Mouse (Mus musculus) kidney, adult 11 months (tissue): ENCODE measurements around the gene Calu.
"Not testable (repeated sequence)": the region's sequence is repeated elsewhere in the genome, so short reads cannot be mapped to it uniquely, and the experiment has no call there.

Experiments used
- DNase-seq: peaks from one replicate; pipeline ENCODE4 v3.0.0; 2022

The Calu gene

DNA sequence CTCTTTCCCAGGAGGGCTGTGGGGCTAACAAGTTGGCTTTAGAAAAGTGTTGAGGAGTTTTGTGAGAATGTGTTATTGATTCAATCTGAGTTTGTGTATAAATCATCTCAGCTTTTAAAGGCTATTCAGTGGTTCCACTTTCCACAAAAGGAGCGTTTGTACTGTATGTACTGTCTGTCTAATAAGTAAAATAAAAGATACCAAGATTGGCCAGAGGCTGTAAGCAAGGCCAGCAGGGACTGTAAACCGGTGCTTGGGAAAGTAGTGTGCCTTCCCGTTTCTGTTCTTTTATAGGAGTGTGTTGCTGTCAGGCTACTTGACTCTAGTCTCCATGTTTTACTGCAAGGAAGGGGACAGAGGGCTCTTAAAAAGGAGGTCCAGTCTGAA is 15.3 kb downstream of the Calu start:
- no peak for DNase-seq

DNA sequence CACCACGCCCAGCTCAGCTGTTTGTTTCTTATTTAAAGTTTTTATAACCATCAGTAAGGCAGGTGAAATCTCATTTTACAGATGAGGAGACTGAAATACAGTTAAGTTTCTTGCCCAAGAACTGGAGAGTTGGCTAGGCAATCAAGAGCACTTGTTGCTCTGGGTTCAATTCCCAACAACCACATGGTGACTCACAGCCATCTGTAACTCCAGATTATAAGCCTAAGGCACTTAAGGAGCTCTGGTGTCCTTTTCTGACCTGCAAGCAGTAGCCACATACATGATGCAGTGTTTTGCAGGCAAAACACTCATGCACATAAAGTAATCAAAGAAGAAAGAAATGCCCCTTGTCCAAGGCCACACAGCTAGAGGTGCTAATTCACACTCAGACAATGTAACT is 17.4 kb downstream of the Calu start:
- no peak for DNase-seq

DNA sequence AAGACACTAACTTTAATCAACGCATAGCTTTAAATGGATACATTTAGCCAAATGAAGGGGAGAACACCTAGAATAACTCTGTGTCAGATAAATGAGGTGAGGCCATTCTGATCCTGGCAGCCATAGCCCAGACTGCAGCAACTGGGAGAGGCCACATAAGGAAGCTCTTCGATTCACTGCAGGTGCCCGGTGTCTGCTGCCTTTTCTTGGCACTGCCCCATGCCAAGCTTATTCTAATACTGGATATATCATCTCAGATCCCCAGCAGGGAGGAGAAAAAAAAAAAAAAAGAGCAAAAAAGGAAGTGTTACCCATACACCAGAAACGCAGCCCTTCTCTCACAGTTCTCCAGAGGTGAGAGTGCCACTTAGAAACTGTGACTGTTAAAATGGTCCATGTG is 29.5 kb downstream of the Calu start:
- no peak for DNase-seq

DNA sequence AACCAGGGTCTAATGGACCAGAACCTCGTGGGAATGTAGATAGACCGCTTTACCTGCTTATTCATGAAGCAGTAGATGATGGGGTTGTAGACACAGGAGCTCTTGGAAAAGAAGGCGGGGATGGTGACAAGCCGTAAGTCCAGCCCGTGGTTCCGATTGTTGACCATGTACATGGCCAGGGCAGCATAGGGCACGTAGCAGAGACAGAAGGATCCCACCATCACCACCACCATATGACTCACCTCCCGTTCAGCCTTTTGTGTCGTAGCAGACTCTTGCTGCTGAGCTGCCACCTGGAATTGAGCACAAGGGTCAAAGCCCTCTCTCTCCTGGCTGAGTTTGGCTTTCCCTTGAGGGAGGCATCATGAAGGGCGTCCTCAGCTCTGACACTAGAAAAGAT is 30.8 kb downstream of the Calu start:
- DNase-seq: no peak

- DNase-seq: no peak
Observed at GRCm38 (mm10) chr6:29379954-29380353, 32.1 kb downstream of the Calu start.

GRCm38 (mm10) chr6:29382442-29382841 is 34.6 kb downstream of the Calu start:
- no peak for DNase-seq

GRCm38 (mm10) chr6:29388052-29388518 is 40.2 kb downstream of the Calu start, which contains the start of gene Opn1sw:
Opn1sw (minus strand) TSS chr6:29388468.
- peak; percentile 26 for DNase-seq

DNA sequence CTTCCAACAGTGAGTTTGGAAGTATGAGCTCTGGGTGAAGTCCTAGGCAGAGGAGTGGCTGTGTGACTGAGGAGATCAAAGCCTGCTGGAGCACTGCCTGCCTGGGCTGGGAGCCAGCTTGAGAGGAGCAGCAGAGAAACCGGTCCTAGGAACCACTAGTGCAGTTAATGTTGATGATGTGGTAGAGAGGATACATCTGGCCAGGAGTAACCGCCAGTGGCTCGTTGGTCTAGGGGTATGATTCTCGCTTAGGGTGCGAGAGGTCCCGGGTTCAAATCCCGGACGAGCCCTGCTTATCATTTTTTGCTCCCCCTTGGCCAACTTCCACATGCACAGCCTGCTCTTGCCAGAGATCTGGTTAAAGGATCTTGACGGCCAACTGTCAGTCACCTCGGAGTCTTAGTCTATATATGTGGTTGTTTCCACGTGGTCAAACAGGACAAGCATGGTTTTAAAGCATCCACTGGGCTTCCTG is 40.8 kb downstream of the Calu start:
- peak; percentile 85 for DNase-seq

DNA sequence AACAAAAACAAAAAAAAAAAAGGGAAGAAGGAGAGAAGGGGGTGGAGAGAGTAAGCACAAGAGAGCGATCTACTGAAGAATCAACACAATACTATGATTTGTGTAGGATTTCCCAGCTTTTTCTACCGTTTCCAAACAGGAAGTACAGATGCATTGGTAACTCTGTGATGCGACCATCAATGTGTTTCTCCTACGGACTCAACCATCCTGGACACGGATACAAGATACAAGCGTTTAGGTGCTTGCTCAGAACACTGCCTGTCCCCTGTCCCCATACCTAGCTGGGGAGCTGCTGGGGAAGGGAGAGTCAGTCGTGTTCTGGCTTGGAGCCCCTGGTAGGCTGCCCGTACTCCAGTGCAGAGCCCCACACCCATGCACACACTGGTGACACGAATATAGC is 41.6 kb downstream of the Calu start:
- DNase-seq: no peak

- not testable (repeated sequence) for DNase-seq
Observed at GRCm38 (mm10) chr6:29390500-29390899, 42.6 kb downstream of the Calu start.

DNA sequence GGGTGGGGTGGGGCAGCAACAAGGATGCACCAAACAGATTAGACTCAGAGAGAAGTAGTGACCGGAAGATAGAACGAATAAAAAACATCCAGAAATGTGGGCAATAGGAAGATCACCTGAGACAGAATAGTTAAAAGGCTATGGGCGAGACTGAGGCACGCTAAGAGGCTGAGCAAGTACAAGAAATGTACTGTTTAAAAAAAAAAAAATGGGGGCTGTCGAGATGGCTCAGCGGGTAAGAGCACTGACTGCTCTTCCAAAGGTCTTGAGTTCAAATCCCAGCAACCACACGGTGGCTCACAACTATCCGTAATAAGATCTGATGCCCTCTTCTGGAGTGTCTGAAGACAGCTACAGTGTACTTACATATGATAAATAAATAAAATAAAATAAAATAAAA is 43.4 kb downstream of the Calu start:
- DNase-seq: not testable (repeated sequence)

DNA sequence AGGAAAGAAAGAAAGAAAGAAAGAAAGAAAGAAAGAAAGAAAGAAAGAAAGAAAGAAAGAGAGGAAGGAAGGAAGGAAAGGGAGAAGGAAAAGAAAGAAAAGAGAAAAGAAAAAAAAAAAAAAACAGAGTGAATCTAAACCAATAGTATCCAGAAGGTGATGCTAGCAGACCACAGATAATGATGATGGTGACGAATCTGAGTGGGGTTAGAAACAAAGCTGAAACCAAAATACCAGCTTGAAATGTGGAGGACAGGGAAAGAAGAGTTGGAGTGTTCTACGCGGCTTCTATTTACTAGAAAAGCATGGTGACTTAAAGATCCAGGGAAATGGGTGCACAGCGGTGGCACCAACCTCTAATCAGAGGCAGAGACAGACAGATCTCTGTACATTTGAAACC is 43.9 kb downstream of the Calu start:
- no peak for DNase-seq

DNA sequence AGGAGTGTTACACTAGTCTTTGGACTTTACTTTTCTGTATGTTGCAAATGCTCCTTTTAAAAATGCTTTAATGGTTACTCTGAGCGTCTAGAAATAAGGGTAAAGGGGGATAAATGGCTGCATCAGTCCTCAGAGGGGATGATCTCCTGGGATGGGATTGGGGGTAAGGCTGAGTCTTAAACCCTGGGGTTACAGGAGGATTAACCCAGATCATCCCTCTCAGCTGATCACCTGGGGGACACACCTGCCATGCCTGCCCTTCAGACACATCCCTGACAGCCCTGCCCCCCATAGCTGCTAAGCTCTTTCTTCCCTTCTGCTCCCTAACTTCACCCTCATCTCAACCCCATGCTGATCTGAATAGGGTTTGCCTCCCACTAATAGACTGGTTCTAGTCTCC is 46.4 kb downstream of the Calu start:
- no peak for DNase-seq

DNA sequence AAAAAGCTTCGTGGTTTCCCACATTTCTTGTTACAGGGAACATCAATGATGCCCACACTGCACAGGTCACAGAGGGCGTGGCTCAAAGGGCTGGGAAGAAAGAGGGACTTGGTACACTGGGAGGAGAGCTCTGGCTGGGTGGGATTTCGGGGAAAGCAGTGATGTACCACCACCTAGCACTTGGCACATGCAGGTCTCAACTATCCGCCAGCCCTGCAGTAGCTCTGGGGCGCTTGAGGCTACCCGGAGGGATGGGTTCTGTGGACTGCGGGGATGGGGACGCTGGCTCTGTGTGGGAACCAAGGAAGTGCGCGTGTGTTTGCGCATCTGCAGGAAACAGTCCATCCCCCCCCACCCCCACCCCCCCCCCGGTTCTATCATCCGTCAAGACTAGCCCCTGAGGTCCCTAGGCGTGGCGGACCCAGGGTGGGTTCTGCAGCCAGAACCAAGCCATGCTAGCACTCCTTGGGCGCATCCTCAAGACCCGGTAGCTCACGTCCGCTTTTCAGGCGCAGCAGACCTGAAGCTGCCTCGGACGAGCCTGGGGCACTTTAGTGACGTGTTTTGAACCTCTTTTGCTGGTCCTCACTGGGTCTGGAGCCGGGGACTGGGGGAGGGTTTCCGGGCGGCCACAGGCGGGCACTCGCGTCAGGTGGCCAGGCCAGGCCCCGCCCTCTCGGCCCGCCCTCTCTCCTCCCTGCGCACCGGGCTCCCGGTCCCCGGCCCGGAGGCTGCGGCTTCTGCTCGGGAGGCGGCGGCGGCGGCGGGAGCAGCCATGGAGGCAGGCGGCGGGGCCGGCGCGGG is 48.2 kb downstream of the Calu start, which contains the start of gene Ccdc136:
Gene Ccdc136 (plus strand): TSS at position 400 of the 804 bp plus-strand sequence.
- DNase-seq: peak; percentile 74

DNA sequence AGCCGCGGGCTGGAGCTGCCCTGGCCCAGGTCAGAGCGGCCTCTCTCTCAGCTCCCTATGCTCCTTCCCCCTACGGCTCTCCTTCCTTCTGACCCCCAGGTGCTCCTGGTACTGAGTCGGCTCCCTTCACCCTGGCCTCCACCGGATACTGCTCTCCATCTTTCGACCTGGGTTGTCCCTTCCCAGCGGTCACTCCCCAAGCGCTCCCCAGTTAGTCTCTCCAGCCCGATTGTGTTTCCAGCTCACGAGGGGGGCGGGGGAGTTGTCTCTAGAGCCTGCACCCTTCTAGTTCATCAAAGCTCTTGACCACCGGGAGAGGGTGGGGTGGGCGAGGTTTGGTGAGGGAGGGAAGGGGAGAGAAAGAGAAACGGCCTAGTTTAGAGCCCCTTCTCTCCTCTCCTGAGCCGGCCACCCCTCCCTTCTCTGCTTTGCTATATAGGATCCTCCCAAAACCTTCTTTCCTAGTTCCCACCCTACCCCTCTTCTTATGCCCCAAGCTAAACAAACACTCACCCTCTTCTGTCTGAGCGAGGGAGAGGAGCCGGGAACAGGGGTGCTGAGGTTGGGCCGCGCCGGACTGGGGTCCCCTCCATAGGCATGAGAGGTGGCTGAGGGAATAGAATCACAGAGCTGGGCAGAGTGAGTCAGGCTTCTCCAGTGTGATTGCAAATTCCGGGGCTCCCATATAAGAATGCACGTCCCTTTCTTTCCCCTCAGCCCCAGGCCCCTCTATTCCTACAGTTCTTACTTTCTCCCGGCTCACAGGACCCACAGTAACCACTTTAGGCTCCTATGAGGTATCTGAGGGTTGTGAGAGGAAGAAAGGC is 49.1 kb downstream of the Calu start:
- no peak for DNase-seq

DNA sequence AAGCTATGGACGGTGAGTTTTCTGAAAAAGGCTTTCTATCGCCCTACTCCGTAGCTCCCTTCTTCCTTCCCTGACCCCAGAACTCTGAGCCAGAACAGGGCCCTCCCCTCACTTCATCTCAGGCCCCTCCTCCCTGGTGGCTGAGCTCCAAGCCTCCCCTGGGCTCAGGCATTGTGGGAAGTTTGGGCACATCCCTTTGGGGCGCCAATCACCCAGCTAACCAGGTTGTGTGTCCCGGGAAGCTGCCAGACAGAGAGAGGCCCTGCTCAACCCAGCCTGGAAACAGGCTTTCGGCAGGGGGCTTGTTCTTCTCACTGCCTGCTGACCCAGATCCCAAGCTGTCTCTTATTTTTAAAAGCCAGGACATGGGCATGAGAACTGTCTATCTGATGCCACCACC is 49.7 kb downstream of the Calu start:
- DNase-seq: no peak

- no peak for DNase-seq
Observed at GRCm38 (mm10) chr6:29399851-29400250, 52.0 kb downstream of the Calu start.

GRCm38 (mm10) chr6:29402693-29403342 is 54.9 kb downstream of the Calu start:
- DNase-seq: no peak

DNA sequence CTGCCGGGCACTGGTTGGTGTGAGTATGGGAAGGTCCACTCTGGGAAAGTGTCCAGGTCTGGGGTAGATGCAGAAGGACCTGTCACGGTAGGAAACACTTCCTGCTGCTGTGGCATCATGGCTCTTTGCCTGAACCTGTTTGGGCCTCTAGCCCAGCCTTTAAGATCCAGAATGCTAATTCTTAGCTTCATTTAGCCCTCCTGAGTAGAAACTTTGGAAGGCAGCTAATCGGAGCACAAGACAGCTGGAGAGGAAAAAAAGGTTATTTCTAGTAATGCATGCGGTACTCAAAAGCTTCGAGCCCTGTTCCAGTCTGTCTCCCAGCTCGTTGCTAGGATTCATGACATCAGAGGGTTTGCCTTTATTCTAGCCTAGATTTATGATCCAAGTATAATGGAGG is 58.5 kb downstream of the Calu start:
- no peak for DNase-seq

DNA sequence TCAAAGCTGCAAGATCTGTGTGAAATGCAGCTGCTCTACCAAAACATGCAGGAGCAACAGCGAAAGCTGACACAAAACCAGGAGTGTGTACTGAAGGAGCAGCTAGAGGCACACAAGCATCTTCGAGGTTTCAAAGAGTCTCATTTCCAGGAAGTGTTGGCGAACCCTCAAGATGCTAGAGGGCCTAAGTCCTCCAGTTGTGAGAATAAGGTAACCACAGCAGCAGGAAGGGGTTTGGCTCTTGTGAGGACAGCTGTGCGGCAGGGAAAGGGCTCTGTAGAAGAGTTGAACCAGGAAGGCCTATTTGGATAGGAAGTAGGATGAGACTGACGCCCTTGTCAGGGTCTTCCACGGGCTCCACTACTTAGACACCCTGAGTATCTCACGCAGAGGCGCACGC is 67.6 kb downstream of the Calu start:
- no peak for DNase-seq

DNA sequence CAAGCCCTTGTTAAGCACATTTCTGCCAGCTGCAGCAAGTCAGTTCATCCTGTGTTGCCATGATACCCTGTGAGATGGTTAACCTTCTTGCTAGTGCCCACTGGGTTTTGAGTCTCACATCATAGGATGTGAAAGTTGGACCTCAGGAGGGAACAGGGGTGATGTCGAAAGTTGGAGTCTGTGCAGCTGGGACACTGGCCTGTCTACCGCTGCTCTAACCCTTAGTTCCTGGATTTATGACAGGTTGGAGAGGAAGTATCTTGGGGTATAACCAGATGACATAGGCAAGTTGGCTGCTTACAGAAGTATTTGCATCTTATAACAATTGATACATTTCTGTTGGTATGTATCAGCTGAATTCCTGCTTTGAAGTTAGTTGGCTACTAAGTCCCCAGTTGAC is 72.7 kb downstream of the Calu start:
- DNase-seq: no peak

- DNase-seq: no peak
Observed at GRCm38 (mm10) chr6:29425118-29425517, 77.2 kb downstream of the Calu start.

- DNase-seq: no peak
Observed at GRCm38 (mm10) chr6:29426331-29426730, 78.5 kb downstream of the Calu start.
